Mouse (Mus musculus) liver, adult 2 months (tissue): ENCODE data around the gene Clasrp. TPM values are rescaled to one million over a fixed set of nuclear protein-coding genes. Genes with fewer than 3 reads are reported as not detected.
A peak's percentile ranks its signal among the peaks of the same experiment; 100 is the strongest.

Experiments used
- DNase-seq: peaks from one replicate; pipeline ENCODE4 v3.0.0-alpha.2; 2011; ENCODE audit warnings: low read depth, low spot score; ENCODE audit errors: extremely low read depth
- H3K27ac ChIP-seq: fragments of 200-500 bp; replicated peaks from 2 replicates; pipeline ENCODE4 v1.5.1; 2012; ENCODE audit warnings: low read depth, mild to moderate bottlenecking, control low read depth, inconsistent platforms, low read length; ENCODE audit not compliant: insufficient read depth
- H3K27me3 ChIP-seq: fragments of 200-500 bp; 2 replicates; pipeline ENCODE4 v1.6.1; 2012; ENCODE audit warnings: mild to moderate bottlenecking, moderate library complexity, low read length, inconsistent platforms; ENCODE audit not compliant: control insufficient read depth, insufficient read depth
- H3K36me3 ChIP-seq: fragments of 200-500 bp; 2 replicates; pipeline ENCODE4 v1.6.1; 2012; ENCODE audit warnings: low read length, inconsistent platforms; ENCODE audit not compliant: control insufficient read depth, insufficient read depth
- H3K4me1 ChIP-seq: fragments of 200-500 bp; 2 replicates; pipeline ENCODE4 v1.6.1; 2011; ENCODE audit warnings: low read length; ENCODE audit not compliant: control insufficient read depth, insufficient read depth
- H3K4me3 ChIP-seq: fragments of 200-500 bp; 2 replicates; pipeline ENCODE4 v1.5.1; 2011; ENCODE audit warnings: low read depth, mild to moderate bottlenecking, control low read depth, low read length, moderate library complexity; ENCODE audit not compliant: insufficient read depth
- H3K79me2 ChIP-seq: fragments of 200-500 bp; 2 replicates; pipeline ENCODE4 v1.6.1; 2012; ENCODE audit warnings: inconsistent platforms, mild to moderate bottlenecking, low read length, moderate library complexity; ENCODE audit not compliant: control insufficient read depth, insufficient read depth
- H3K9ac ChIP-seq: fragments of 200-500 bp; 2 replicates; pipeline ENCODE4 v1.6.1; 2012; ENCODE audit warnings: low read depth, mild to moderate bottlenecking, control low read depth, inconsistent platforms, low read length
- CTCF ChIP-seq: fragments of 200-500 bp; IDR thresholded peaks from 2 replicates; pipeline ENCODE4 v1.5.1; 2011; ENCODE audit warnings: low read depth, low read length, control low read depth
- POLR2A ChIP-seq: fragments of 200-500 bp; IDR thresholded peaks from 2 replicates; pipeline ENCODE4 v1.6.1; 2011; ENCODE audit warnings: low read length, control low read depth; ENCODE audit not compliant: insufficient read depth; ENCODE audit errors: extremely low read depth
- WGBS: fragments of 180-500 bp; shearing (Covaris S2); methylation state at CpG from one replicate; pipeline ENCODE4 v1.1.7; 2018; 5-methylcytosine and 5-hydroxymethylcytosine counted together
- polyA plus RNA-seq: library from polyadenylated mRNA; depleted of rRNA; stranded (reverse); fragments of >200 nt; gene quantifications from 2 replicates; pipeline ENCODE4 v1.2.3, GENCODE M21; 2012
- total RNA-seq: library from RNA; depleted of rRNA; stranded (reverse); fragments of >200 nt; gene quantifications from 2 replicates; pipeline ENCODE4 v1.2.3, GENCODE M21; 2014

The Clasrp gene
- total and polyA plus RNA-seq, 2 experiments = 5.3 to 24.8 TPM

DNA sequence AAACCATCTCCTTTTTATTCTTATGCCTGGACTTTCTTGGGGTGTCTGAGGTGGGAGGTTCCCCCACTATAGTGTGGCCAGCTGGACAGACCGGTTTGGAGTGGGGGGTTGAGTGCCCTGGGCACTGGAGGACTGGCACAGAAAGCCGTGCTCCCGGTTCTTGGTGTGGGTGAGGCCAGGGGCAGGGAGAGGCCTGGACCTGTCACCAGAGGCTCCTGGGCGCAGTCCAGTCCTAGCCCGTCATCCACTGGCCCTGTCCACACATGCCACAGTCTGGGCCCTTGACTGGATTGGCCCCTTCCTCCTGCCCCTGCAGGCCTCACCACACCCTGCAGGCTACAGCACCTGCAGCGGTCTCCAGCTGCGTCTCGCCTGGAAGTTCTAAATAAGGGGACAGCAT, 23.7 kb downstream of the Clasrp start:
- H3K27me3 ChIP-seq = no peaks in the 10 kb centered on the region
- DNase-seq = no peak
- WGBS = 90% methylated on average over 8 of the region's 8 CpGs
- H3K79me2 ChIP-seq = no peaks in the 10 kb centered on the region
- H3K36me3 ChIP-seq = peaks cover 10% of the 10 kb centered on the region; the same call in 1 of the 2 replicates
- H3K4me3 ChIP-seq = no peak overlapping the region
- peaks cover 6% of the 10 kb centered on the region; the same call in 1 of the 2 replicates for H3K4me1 ChIP-seq
- H3K9ac ChIP-seq = no peak overlapping the region
- no peak overlapping the region for H3K27ac ChIP-seq
- TF ChIP-seq CTCF (no peak), POLR2A (no peak)

DNA sequence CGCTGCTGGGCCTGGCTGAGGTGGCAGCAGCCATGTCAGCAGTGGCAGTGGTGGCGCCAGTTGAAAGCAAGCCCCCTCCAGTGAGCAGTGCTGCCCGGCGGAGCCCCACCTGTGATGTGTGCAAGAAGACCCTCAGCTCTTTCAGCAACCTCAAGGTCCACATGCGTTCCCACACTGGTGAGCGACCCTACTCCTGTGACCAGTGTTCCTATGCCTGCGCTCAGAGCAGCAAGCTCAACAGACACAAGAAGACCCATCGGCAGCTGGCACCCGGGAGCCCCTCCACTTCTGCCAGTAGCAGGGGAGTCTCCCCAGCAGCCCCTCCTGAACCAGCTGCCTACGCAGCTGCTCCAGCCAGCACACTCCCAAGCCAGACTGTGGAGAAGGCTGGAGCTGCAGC, 24.5 kb downstream of the Clasrp start:
- no peak overlapping the region for H3K27ac ChIP-seq
- peaks cover 6% of the 10 kb centered on the region; the same call in 1 of the 2 replicates for H3K4me1 ChIP-seq
- no peak overlapping the region for H3K9ac ChIP-seq
- H3K27me3 ChIP-seq = no peaks in the 10 kb centered on the region
- H3K79me2 ChIP-seq = no peaks in the 10 kb centered on the region
- no peak for TF ChIP-seq POLR2A
- no peak for TF ChIP-seq CTCF
- H3K36me3 ChIP-seq = peaks cover 8% of the 10 kb centered on the region; the same call in 1 of the 2 replicates
- DNase-seq = no peak
- WGBS = 94% methylated on average over 10 of the region's 10 CpGs
- no peak overlapping the region for H3K4me3 ChIP-seq

DNA sequence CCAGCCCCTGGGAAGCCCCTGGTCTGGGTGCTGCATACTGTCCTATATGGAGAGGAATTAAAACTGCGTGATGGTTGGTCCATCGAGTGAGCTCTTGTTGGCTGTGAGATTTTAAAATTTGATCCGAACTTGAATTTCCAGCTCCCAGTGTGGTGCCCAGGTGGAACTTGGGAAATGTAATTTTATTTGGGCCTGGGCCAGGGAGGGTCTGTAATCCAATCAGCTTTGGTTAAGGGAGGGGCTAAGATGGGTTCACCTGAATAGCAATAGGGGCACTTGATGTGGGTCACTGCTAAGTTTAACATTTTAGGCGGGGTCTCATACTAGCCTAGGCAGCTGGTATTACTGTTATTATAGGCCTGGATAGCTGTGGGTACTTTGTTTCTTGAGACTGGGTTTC, 25.9 kb downstream of the Clasrp start:
- no peak overlapping the region for H3K27ac ChIP-seq
- TF ChIP-seq POLR2A = no peak
- no peak for TF ChIP-seq CTCF
- H3K27me3 ChIP-seq = no peaks in the 10 kb centered on the region
- WGBS = 78% methylated on average over 4 of the region's 4 CpGs
- no peak overlapping the region for H3K4me3 ChIP-seq
- H3K79me2 ChIP-seq = no peaks in the 10 kb centered on the region
- DNase-seq = no peak
- no peak overlapping the region for H3K9ac ChIP-seq
- peaks cover 4% of the 10 kb centered on the region; the same call in 1 of the 2 replicates for H3K36me3 ChIP-seq
- peaks cover 8% of the 10 kb centered on the region; the same call in 1 of the 2 replicates for H3K4me1 ChIP-seq

DNA sequence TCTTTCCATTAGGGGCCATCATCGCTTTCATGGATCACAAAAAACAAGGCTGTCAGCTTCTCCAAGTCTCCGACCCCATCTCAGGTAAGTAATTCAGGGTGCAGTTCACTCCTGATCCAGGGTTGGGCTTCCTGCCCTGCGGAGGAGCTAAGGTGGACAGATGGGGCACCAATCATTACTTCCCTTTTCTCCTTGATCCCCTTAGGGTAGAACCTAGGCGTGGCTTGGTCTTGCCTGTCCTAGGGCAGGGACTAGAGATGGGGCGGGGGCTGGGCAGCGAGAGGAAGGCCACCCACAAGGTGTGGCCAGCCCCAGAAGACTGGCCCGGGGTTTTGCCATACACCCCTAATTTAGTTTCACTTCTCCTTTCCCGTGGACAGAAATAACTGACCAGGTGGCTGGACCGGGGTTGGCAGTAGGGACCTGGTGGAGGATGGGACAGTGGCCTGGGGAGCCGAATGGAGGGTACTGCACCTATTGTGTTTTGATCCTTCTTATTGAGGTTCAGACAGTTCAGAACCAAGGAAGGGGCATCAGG, 26.3 kb downstream of the Clasrp start:
- TF ChIP-seq POLR2A (no peak), CTCF (no peak)
- peaks cover 8% of the 10 kb centered on the region; the same call in 1 of the 2 replicates for H3K4me1 ChIP-seq
- 29% methylated on average over 10 of the region's 10 CpGs for WGBS
- H3K9ac ChIP-seq = no peak overlapping the region
- no peak overlapping the region for H3K27ac ChIP-seq
- H3K36me3 ChIP-seq = peaks cover 4% of the 10 kb centered on the region; the same call in 1 of the 2 replicates
- no peaks in the 10 kb centered on the region for H3K27me3 ChIP-seq
- DNase-seq = no peak
- H3K79me2 ChIP-seq = no peaks in the 10 kb centered on the region
- peak overlapping the region; percentile 56; the same call in 1 of the 2 replicates for H3K4me3 ChIP-seq

DNA sequence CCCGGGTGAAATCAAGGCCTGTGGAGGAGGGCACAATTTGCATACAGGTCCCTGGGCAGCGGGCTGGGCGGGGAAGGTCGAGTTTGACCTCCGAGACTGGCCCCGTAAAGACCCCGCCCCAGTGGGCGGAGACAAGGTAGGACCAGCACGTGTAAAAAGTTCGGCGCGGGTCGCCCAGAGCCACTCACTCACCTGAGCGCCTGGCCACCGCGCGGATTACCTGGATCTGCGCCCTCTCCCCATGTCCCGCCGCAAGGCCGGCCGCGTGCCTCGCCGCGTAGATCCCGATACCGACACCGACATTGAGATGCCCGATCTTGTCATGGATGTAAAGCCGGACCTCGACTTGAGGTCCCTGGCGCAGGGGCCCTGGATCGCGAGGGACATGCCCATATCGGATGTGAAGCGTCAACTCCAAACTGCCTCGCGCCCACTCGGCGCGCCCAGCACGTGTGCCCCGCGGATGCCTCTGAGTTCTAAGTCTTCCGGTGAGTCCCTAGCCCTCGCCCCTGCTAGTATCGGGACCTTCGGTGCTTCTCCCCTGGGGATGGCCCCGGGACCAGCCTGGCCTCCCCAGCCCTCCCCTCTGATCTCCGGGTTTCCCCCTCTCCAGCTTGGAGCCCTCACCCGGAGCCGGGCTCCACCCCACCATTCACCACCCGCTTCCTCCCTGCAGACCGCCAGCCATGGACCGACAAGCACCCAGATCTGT, 27.0 kb downstream of the Clasrp start, which contains the start of the genes Zfp296 and Gemin7:
TSS of gene Zfp296 (plus strand) at position 147 of the 712 bp plus-strand sequence.
TSS of gene Gemin7 (minus strand) at position 455 of the 712 bp plus-strand sequence.
- peak; percentile 50 for DNase-seq
- peaks cover 11% of the 10 kb centered on the region for H3K4me1 ChIP-seq

More for the DNA sequence above, 27.0 kb downstream of the Clasrp start, which contains the start of the genes Zfp296 and Gemin7:
- no peaks in the 10 kb centered on the region for H3K27me3 ChIP-seq
- no peaks in the 10 kb centered on the region for H3K79me2 ChIP-seq
- H3K4me3 ChIP-seq = peak within 1 kb of the TSS; percentile 56
- peaks cover under 1% of the 10 kb centered on the region; the same call in 1 of the 2 replicates for H3K36me3 ChIP-seq
- TF ChIP-seq POLR2A (no peak), CTCF (no peak)
- H3K27ac ChIP-seq = no peak within 1 kb of the TSS
- H3K9ac ChIP-seq = peak within 1 kb of the TSS; percentile 3
- WGBS = 2% methylated on average over 56 of the region's 56 CpGs
